ENCODE assay signal across 25 mouse cellular contexts in genomic region chr2:52883401-52883800, GRCm38 (mm10). TPM values are rescaled to one million over a fixed set of nuclear protein-coding genes. Genes with fewer than 3 reads are reported as not detected.
A peak's percentile ranks its signal among the peaks of the same experiment; 100 is the strongest.
DNase-seq lines count a peak whose midpoint lies in the region; ATAC-seq and TF ChIP-seq lines count a peak whose summit lies in the region.
"Had no signal": no experiment of that assay in that cellular context is flagged by ENCODE, and none has a peak within 500 bp of the region (broad histone marks: within the 10 kb centered on the region; RNA-seq: fewer than 3 reads in every experiment).

No protein-coding gene starts in this region.

- no peak for TF ChIP-seq CTCF in embryonic fibroblast, embryonic 13.5 days (IDR thresholded peaks at IDR 0.05; ENCODE audit: borderline replicate concordance, insufficient read depth, low read length)

- H3K9me3 ChIP-seq in limb, embryonic 13.5 days: no peaks in the 10 kb centered on the region
- H3K9me3 ChIP-seq in limb, embryonic 10.5 days (replicated peaks): no peaks in the 10 kb centered on the region
- H3K9me3 ChIP-seq: G1E had no signal

- no peak for ATAC-seq in limb, embryonic 13.5 days (ENCODE audit: low FRiP score, low read depth)
- ATAC-seq: activated CD4-positive, CD25-positive, alpha-beta regulatory T cell, adult 4 months; CD4-positive, CD25-positive, alpha-beta regulatory T cell, adult 4 months; Patski had no signal

- 0 out of 2 replicates have a peak, but pooled peaks cover 2% of the 10 kb centered on the region for H3K36me3 ChIP-seq in limb, embryonic 13.5 days
- H3K36me3 ChIP-seq in limb, embryonic 10.5 days: no peaks in the 10 kb centered on the region
- H3K36me3 ChIP-seq: G1E had no signal

- WGBS in limb, embryonic 13.5 days: 88% methylated on average over 2 of the region's 2 CpGs
- WGBS in limb, embryonic 10.5 days: 88% methylated on average over 2 of the region's 2 CpGs

- peak overlapping the region; percentile 64 for H3K27ac ChIP-seq in limb, embryonic 13.5 days
- H3K27ac ChIP-seq in limb, embryonic 10.5 days: no peak overlapping the region
- H3K27ac ChIP-seq in embryonic fibroblast, embryonic 13.5 days (ENCODE audit: insufficient read depth, low read length): peak overlapping the region; percentile 77

- no peak overlapping the region for H3K4me3 ChIP-seq in limb, embryonic 13.5 days
- H3K4me3 ChIP-seq in limb, embryonic 10.5 days: no peak overlapping the region
- no peak overlapping the region for H3K4me3 ChIP-seq in embryonic fibroblast, embryonic 13.5 days (ENCODE audit: insufficient read depth, low read length)

- TF ChIP-seq POLR2A in embryonic fibroblast, embryonic 13.5 days (IDR thresholded peaks at IDR 0.05; ENCODE audit: low read depth, low read length): no peak

- H3K4me1 ChIP-seq in limb, embryonic 13.5 days: peaks cover 47% of the 10 kb centered on the region
- H3K4me1 ChIP-seq in limb, embryonic 10.5 days: peaks cover 4% of the 10 kb centered on the region; the same call in 1 of the 2 replicates
- H3K4me1 ChIP-seq in embryonic fibroblast, embryonic 13.5 days (ENCODE audit: control insufficient read depth, insufficient read depth, low read length): peaks cover 21% of the 10 kb centered on the region

- no peak for DNase-seq in limb, embryonic 10.5 days (ENCODE audit: low spot score)
- DNase-seq in 3T3-L1 (ENCODE audit: low read depth, low spot score) (peak; percentile 80), NIH3T3 (ENCODE audit: low read depth) (peak; percentile 76)
- DNase-seq in heart, postnatal 4 days: no peak
- no peak for DNase-seq in urinary bladder, postnatal 10 days (ENCODE audit: low spot score)
- DNase-seq in left cerebral cortex, adult 8-10 months (ENCODE audit: low spot score in 2 of 2): no peak
- DNase-seq: adrenal gland, adult 2 months; adrenal gland, adult 8-10 months; adrenal gland, postnatal 10 days; adrenal gland, postnatal 14 days; adrenal gland, postnatal 25 days; adrenal gland, postnatal 36 days; B cell, adult 2 months; cerebellum, adult 11 months; cerebellum, adult 11-12 months; cerebellum, adult 18-20 months; cerebellum, adult 2 months had no signal

- H3K27me3 ChIP-seq in limb, embryonic 13.5 days: no peaks in the 10 kb centered on the region
- no peaks in the 10 kb centered on the region for H3K27me3 ChIP-seq in limb, embryonic 10.5 days (ENCODE audit: low read depth, poor library complexity, severe bottlenecking)
- H3K27me3 ChIP-seq: CH12.LX, Patski had no signal

- H3K9ac ChIP-seq in limb, embryonic 13.5 days: no peak overlapping the region

- H3K4me2 ChIP-seq in limb, embryonic 13.5 days (replicated peaks): no peak overlapping the region

RNA-seq across cellular contexts. Expression of gene Fmnl2, which starts 25.7 kb away (rescaled TPM):
- polyA plus RNA-seq in limb, embryonic 13.5 days (2015; fragmentation: Nextera tagmentation; extraction: Ambion mirVana): 11.8 and 12.6 TPM in 2 replicates
- polyA plus RNA-seq in limb, embryonic 10.5 days (2016; fragmentation: Nextera tagmentation; extraction: Ambion mirVana): 6.2 and 7.9 TPM in 2 replicates
- polyA plus RNA-seq in embryonic fibroblast, embryonic 13.5 days (2011; ENCODE audit: insufficient read length, low read depth, missing spikeins): 34.0 and 63.0 TPM in 2 replicates
- total RNA-seq in heart, postnatal 4 days (2021): 1 to 10 TPM; 6.1 to 6.3 TPM
- total RNA-seq in left cerebral cortex, adult 8-10 months (2022): 10 to 100 TPM; 39.5 to 42.3 (median 41.1) TPM
- total RNA-seq: G1E, MEL had no signal
- polyA plus RNA-seq: G1E had no signal

Comparison
In these comparisons a context has a peak if more than half of its experiments do, and no peak if none do; other contexts are left out.
1. DNase-seq: peak in 3T3-L1 (single experiment) and NIH3T3 (single experiment); none in limb, embryonic 10.5 days (single experiment), heart, postnatal 4 days (single experiment), urinary bladder, postnatal 10 days (single experiment) and left cerebral cortex, adult 8-10 months (0 of 2).